Comparison of ENCODE assay signal across 10 mouse cellular contexts in genomic region chr9:104574476-104574875, GRCm38 (mm10). TPM values are rescaled to one million over a fixed set of nuclear protein-coding genes. Genes with fewer than 3 reads are reported as not detected.
DNase-seq lines count a peak whose midpoint lies in the region; ATAC-seq and TF ChIP-seq lines count a peak whose summit lies in the region.
"Had no signal": no experiment of that assay in that cellular context is flagged by ENCODE, and none has a peak within 500 bp of the region (broad histone marks: within the 10 kb centered on the region; RNA-seq: fewer than 3 reads in every experiment).

No protein-coding gene starts in this region.

- H3K27ac ChIP-seq in ES-E14 (ENCODE audit: insufficient read depth, low read depth, low read length, poor library complexity, severe bottlenecking): no peak overlapping the region
- no peak overlapping the region for H3K27ac ChIP-seq in kidney, embryonic 14.5 days (ENCODE audit: low read depth, low read length)
- H3K27ac ChIP-seq in liver, postnatal 0 days (ENCODE audit: low read depth): no peak overlapping the region
- H3K27ac ChIP-seq in neural tube, embryonic 14.5 days (ENCODE audit: low read depth, low read length): no peak overlapping the region
- H3K27ac ChIP-seq: stomach, embryonic 15.5 days had no signal

- no peak overlapping the region for H3K4me3 ChIP-seq in ES-E14 (ENCODE audit: insufficient read depth in 1 of 2, low read depth in 1 of 2, low read length in 2 of 2, poor library complexity in 1 of 2, severe bottlenecking in 1 of 2)
- no peak overlapping the region for H3K4me3 ChIP-seq in kidney, embryonic 14.5 days (ENCODE audit: low read length)
- no peak overlapping the region for H3K4me3 ChIP-seq in liver, postnatal 0 days (ENCODE audit: low read depth, low read length)
- no peak overlapping the region for H3K4me3 ChIP-seq in neural tube, embryonic 14.5 days (ENCODE audit: low read depth, low read length)
- H3K4me3 ChIP-seq: stomach, embryonic 15.5 days had no signal

- H3K9me3 ChIP-seq in ES-E14 (ENCODE audit: control insufficient read depth, insufficient read depth, low read depth, low read length): no peaks in the 10 kb centered on the region
- no peaks in the 10 kb centered on the region for H3K9me3 ChIP-seq in kidney, embryonic 14.5 days (ENCODE audit: control insufficient read depth, low read length)
- H3K9me3 ChIP-seq in liver, postnatal 0 days (ENCODE audit: low read length): no peaks in the 10 kb centered on the region
- no peaks in the 10 kb centered on the region for H3K9me3 ChIP-seq in neural tube, embryonic 14.5 days (ENCODE audit: control insufficient read depth, low read length)
- H3K9me3 ChIP-seq: stomach, embryonic 15.5 days had no signal

- H3K9ac ChIP-seq in ES-E14 (ENCODE audit: insufficient read depth, low read depth, low read length, poor library complexity, severe bottlenecking): no peak overlapping the region
- no peak overlapping the region for H3K9ac ChIP-seq in kidney, embryonic 14.5 days (ENCODE audit: low read depth, low read length)
- no peak overlapping the region for H3K9ac ChIP-seq in liver, postnatal 0 days (replicated peaks)
- no peak overlapping the region for H3K9ac ChIP-seq in neural tube, embryonic 14.5 days (replicated peaks; ENCODE audit: low read depth, low read length)
- H3K9ac ChIP-seq: stomach, embryonic 15.5 days had no signal

- peak; percentile 72 for TF ChIP-seq CTCF in liver, postnatal 0 days (IDR thresholded peaks at IDR 0.05; ENCODE audit: low read depth)

- ATAC-seq in kidney, embryonic 14.5 days (ENCODE audit: low FRiP score, low TSS enrichment): peak; percentile 82
- no peak for ATAC-seq in liver, postnatal 0 days
- peak; percentile 84 for ATAC-seq in neural tube, embryonic 14.5 days (ENCODE audit: low read depth)

- H3K4me2 ChIP-seq in kidney, embryonic 14.5 days (replicated peaks; ENCODE audit: low read depth, low read length): no peak overlapping the region
- H3K4me2 ChIP-seq in liver, postnatal 0 days (ENCODE audit: low read depth, low read length): no peak overlapping the region
- no peak overlapping the region for H3K4me2 ChIP-seq in neural tube, embryonic 14.5 days (ENCODE audit: low read depth, low read length)
- H3K4me2 ChIP-seq: stomach, embryonic 15.5 days had no signal

- H3K27me3 ChIP-seq in kidney, embryonic 14.5 days (ENCODE audit: control insufficient read depth, insufficient read depth, low read length): peaks cover 16% of the 10 kb centered on the region
- peaks cover 10% of the 10 kb centered on the region for H3K27me3 ChIP-seq in liver, postnatal 0 days (ENCODE audit: insufficient read depth, low read length)
- peaks cover 3% of the 10 kb centered on the region; the same call in 1 of the 2 replicates for H3K27me3 ChIP-seq in neural tube, embryonic 14.5 days (ENCODE audit: control insufficient read depth, insufficient read depth, low read length)

- no peaks in the 10 kb centered on the region for H3K36me3 ChIP-seq in ES-E14 (ENCODE audit: control insufficient read depth, insufficient read depth, low read length, poor library complexity, severe bottlenecking)
- no peaks in the 10 kb centered on the region for H3K36me3 ChIP-seq in kidney, embryonic 14.5 days (ENCODE audit: control insufficient read depth, insufficient read depth, low read length)
- H3K36me3 ChIP-seq in liver, postnatal 0 days (replicated peaks; ENCODE audit: insufficient read depth, low read length): no peaks in the 10 kb centered on the region
- H3K36me3 ChIP-seq in neural tube, embryonic 14.5 days (ENCODE audit: control insufficient read depth, insufficient read depth, low read length): no peaks in the 10 kb centered on the region
- H3K36me3 ChIP-seq: stomach, embryonic 15.5 days had no signal

- no peak for TF ChIP-seq EP300 in liver, postnatal 0 days (IDR thresholded peaks at IDR 0.05; ENCODE audit: low read depth)

- DNase-seq in 3T3-L1 (ENCODE audit: low read depth, low spot score) (peak; percentile 29), ES-E14 (ENCODE audit: low read depth, low spot score) (peak; percentile 40)
- DNase-seq in cerebellum, adult 9-11 months: peak; percentile 8
- peak; percentile 60 to 66 for DNase-seq in frontal cortex, postnatal 36 days (ENCODE audit: low spot score in 2 of 2)
- DNase-seq in liver, postnatal 0 days: peak; percentile 72
- peak; percentile 29 to 36 for DNase-seq in thymus, postnatal 36 days

- H3K4me1 ChIP-seq in ES-E14 (ENCODE audit: control insufficient read depth in 2 of 2, insufficient read depth in 2 of 2, low read length in 2 of 2, poor library complexity in 1 of 2): no peaks in the 10 kb centered on the region; a peak in 1 of 4 replicates
- H3K4me1 ChIP-seq in kidney, embryonic 14.5 days (ENCODE audit: control insufficient read depth, insufficient read depth, low read length): no peaks in the 10 kb centered on the region
- H3K4me1 ChIP-seq in liver, postnatal 0 days (ENCODE audit: insufficient read depth): no peaks in the 10 kb centered on the region
- H3K4me1 ChIP-seq in neural tube, embryonic 14.5 days (ENCODE audit: control insufficient read depth, insufficient read depth, low read length): no peaks in the 10 kb centered on the region
- H3K4me1 ChIP-seq: stomach, embryonic 15.5 days had no signal

- WGBS in kidney, embryonic 14.5 days: 3% methylated on average over 6 of the region's 6 CpGs
- WGBS in liver, postnatal 0 days (ENCODE audit: insufficient replicate concordance): 4% methylated on average over 6 of the region's 6 CpGs
- 2% methylated on average over 6 of the region's 6 CpGs for WGBS in neural tube, embryonic 14.5 days

- in situ Hi-C loops in ES-E14 (cut with MboI; ENCODE audit: low sequenced_read_pairs in 2 of 2, unreplicated experiment in 2 of 2): no loop called here

TF ChIP-seq in ES-E14, 5 proteins besides CTCF, POLR2A, EP300 and RAD21:
- TF ChIP-seq CHD2 (IDR thresholded peaks at IDR 0.05; ENCODE audit: low read depth, low read length) (no peak), ZC3H11A (IDR thresholded peaks at IDR 0.05; ENCODE audit: borderline replicate concordance, low read depth, low read length) (0 out of 2 replicates have a peak, but pooled peaks have one; percentile 39)

RNA-seq across cellular contexts. Expression of gene Cpne4, which starts 27.4 kb away (rescaled TPM):
- 0.13 TPM in 1 of 2 replicates, not detected in the other for total RNA-seq in ES-E14 (2012; rRNA removed)
- 0.26 TPM in 1 of 2 replicates, not detected in the other for polyA plus RNA-seq in kidney, embryonic 14.5 days (2014; fragmentation: Nextera tagmentation; extraction: Ambion mirVana)
- not detected in 2 replicates for polyA plus RNA-seq in liver, postnatal 0 days (2015; fragmentation: Nextera tagmentation; extraction: Ambion mirVana)
- 17.9 and 18.2 TPM in 2 replicates for polyA plus RNA-seq in neural tube, embryonic 14.5 days (2014; fragmentation: Nextera tagmentation; extraction: Ambion mirVana)
- total RNA-seq: gastrocnemius, postnatal 36 days had no signal

Comparison
In these comparisons a context has a peak if more than half of its experiments do, and no peak if none do; other contexts are left out.
1. DNase-seq: peak in every context shown above with its lines; median percentile 72 in liver, postnatal 0 days; 63 in frontal cortex, postnatal 36 days; 40 in ES-E14; 32 in thymus, postnatal 36 days; 29 in 3T3-L1; 8 in cerebellum, adult 9-11 months.
2. RNA of gene Cpne4, which starts 27.4 kb away (polyA plus RNA-seq): 17.9 to 18.2 TPM in neural tube, embryonic 14.5 days; 0.26 TPM in kidney, embryonic 14.5 days and not detected in liver, postnatal 0 days; every median in the first group is over 10 times any median in the second.